Mouse (Mus musculus): ENCODE measurements at regions not wholly inside any gene's neighbourhood (a gene's known extent, or its start where the extent isn't known, plus 50 kb on each side); places are given as distances from the start of the nearest gene placed in this dataset.
"Not testable (repeated sequence)": the region's sequence is repeated elsewhere in the genome, so short reads cannot be mapped to it uniquely, and the experiment has no call there.

- in situ Hi-C loops (cut with MboI, MseI), result loop anchor here in 1 of 2 experiments (10.0 kb wide), 1 partner anchor 1136 kb away; no protein-coding TSS in a partner anchor
These were observed 88.5 kb upstream of the Adgrl2 start for GRCm38 (mm10) chr3:149078881-149079280.

DNA sequence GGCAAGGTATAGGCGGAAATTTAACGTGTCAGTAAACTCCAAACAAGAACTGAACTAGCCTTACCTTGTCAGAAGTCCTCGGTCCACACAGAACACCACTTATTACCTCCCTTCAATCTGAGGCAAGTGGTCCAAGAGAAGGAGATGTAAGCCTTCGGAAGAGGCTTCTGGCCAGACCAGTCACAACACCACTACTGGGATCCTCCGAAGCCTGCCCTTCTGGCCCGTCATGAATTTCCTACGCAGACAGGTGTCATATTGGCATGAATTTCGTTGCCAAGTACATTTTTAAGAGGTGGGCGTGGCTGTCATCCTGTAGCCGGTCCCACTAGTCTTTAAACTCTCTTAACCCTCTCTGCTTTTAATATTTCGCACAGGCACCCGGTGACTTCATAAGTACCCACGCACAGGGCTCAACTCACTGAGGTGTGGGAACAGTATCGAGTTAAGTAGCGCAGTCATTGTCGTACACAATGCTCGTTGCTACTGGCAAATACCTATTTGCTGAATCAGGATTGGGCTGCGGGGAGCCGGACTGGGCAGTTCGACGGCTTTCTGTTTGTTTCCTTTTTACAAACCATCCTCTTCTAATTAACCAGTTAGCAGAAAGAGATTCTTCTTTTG is 86.7 kb upstream of the Adgrl2 start:
- in situ Hi-C loops (cut with MboI, MseI), result loop anchor here in 1 of 2 experiments (10.0 kb wide), 1 partner anchor 1138 kb away; no protein-coding TSS in a partner anchor

- in situ Hi-C loops (cut with MboI, MseI), result loop anchor here in 1 of 2 experiments (10.0 kb wide), 1 partner anchor 1139 kb away; no protein-coding TSS in a partner anchor
These were observed 85.1 kb upstream of the Adgrl2 start for GRCm38 (mm10) chr3:149075488-149075851.

- in situ Hi-C loops (cut with MboI, MseI), result loop anchor here in 1 of 2 experiments (10.0 kb wide), 1 partner anchor 1140 kb away; no protein-coding TSS in a partner anchor
These were observed 84.5 kb upstream of the Adgrl2 start for GRCm38 (mm10) chr3:149074658-149075487.

DNA sequence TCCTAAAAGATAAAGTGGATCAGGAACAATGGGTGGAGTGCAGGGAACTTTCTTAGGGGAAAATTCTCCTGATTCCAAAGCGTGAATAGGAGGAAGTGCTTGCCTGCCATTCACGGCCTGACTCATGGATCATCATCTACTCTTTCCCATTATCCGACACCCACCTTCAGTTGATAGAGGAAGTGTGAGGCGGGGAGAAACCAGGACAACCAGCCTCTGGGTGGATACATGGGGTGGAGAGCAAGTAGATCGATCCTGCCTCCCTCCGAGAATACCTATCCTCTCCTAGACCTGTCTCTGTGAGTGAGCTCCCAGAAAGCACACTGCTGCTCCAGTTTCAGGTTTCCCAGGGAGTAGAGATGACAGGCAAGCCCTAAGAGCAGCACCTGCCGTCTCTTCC is 79.8 kb upstream of the Adgrl2 start:
- in situ Hi-C loops (cut with MboI, MseI), result loop anchor here in 1 of 2 experiments (10.0 kb wide), 1 partner anchor 1145 kb away; no protein-coding TSS in a partner anchor

DNA sequence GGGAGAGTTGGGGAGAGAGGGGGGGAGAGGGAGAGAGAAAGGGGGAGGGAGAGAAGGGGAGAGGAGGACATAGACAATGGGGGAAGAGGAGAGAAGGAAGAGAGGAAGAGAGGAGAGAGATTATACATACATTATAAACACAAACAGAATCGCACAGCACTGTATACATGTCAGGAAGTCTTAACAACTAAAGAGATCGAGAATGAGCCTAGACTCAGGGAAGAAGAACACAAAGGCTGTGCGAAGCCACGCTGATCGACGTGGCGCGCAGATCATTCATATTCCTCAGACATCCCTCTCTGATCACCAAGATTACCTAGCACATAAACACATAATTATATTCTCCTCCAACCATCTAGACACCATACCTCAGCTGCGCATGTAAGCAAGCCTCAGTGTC is 79.1 kb upstream of the Adgrl2 start:
- in situ Hi-C loops (cut with MboI, MseI), result no loop called here

- in situ Hi-C loops (cut with MboI, MseI), result no loop called here
These were observed 78.5 kb upstream of the Adgrl2 start for GRCm38 (mm10) chr3:149068821-149069220.

DNA sequence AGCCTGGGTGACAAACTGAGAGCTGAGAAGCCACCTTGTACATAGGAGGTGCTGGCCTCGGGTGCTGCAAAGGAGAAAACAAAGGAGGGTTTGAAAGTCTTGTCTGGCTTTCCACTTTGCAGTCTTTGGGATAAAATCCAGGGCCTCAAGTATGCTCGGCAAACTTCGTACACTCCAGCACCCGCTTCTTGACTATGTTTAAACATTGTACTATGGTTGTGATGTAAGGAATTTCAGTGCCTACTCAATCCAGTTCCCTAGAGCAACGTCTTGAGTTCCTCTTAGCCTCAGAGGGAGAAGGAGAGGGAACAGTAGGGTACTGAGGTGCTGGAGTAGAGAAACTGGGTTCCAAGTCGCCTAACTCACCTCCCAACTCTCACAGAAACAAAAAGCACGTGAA is 77.4 kb upstream of the Adgrl2 start:
- in situ Hi-C loops (cut with MboI, MseI), result no loop called here

- in situ Hi-C loops (cut with MboI, MseI), result no loop called here
These were observed 64.7 kb upstream of the Adgrl2 start for GRCm38 (mm10) chr3:149055077-149055476.

GRCm38 (mm10) chr3:149052295-149052902 is 62.0 kb upstream of the Adgrl2 start:
- in situ Hi-C loops (cut with MboI, MseI), result not testable (repeated sequence)

DNA sequence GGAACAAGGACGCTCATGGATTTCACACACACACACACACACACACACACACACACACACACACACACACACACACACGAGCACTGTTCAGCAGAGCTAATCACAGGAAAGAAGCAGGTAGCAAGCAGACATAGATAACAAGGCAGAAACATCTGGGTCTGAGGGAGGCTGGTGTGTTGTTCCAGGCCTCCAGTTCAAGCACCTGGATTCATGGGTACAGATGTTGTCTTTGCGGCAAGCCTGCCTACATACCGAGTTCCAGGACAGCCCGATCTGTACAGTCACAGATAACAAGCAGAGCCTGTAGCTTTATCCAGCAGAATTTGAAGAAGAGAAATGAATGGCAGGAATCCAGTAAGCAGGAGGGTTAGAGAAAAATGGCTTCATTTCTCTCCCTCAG is 55.0 kb upstream of the Adgrl2 start:
- in situ Hi-C loops (cut with MboI, MseI), result no loop called here

DNA sequence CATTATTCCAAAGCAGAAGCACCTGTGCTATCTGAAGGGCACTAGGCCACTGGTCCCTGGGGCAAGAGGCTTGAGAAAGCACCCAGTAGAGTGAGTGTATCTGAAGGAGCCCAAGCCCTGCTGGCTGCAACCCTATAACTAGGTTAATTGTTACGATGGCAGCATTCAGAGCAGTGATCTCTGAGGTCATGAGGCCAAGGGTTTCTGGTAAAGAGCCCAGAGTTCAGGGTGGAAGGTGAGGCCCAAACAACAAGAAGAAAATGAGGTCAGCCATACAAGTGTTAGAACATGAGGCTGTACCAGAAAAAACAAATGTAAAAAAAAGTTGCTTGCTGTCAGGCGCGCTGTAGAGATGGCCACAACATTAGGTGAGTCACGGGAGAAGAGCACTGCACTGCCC is 53.5 kb upstream of the Adgrl2 start:
- in situ Hi-C loops (cut with MboI, MseI), result no loop called here

DNA sequence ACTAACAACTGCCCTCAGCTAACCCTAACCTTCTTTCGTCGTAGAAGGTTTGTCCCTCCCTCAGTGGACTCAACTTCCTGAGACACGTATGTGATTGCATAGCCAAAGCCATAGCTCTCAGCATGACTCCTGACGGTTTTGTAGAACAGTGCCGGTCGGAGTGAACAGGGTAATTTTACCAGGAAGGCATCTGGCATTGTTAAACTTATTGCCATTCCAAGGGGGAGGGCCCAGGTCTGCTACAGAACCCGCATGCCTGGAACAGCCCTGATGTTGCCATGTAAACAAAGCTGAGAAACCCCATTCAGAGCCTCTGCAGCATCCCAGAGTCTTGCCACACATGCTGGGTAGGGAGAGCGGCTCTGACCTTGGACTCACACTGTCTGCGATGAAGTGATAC is 52.2 kb upstream of the Adgrl2 start:
- in situ Hi-C loops (cut with MboI, MseI), result no loop called here

DNA sequence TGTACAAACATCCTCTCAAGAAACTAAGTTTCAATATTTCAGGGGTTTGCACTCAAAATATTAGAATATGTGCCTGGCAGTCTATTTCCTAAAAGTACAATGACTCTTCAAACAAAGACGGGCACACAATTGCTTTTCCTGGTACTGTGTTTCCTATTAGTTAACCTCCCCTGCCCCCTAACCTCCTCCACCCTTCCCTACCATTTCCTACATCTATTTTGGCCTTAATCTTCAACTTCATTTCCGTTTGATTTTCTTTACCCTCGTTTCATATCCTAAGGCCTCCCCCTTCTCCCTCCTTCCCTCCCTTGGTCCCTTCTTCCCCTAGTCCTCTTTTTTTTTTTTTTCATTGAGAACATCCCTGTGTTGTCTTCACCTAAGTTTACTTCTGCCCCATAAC is 50.8 kb upstream of the Adgrl2 start:
- in situ Hi-C loops (cut with MboI, MseI), result no loop called here

Measured in T-helper 17 cell (primary cell).